Mouse (Mus musculus) adrenal gland, postnatal 4 days (tissue): ENCODE data around the gene Gm15557. TPM values are rescaled to one million over a fixed set of nuclear protein-coding genes. Genes with fewer than 3 reads are reported as not detected.
A peak's percentile ranks its signal among the peaks of the same experiment; 100 is the strongest.

Experiments
- DNase-seq, 2 experiments: peaks; one replicate each; pipeline ENCODE4 v3.0.0; 2021 to 2022; ENCODE audit warnings: low spot score in 2 of 2, mixed read lengths in 2 of 2
- total RNA-seq, 2 experiments: library from RNA; stranded (reverse); gene quantifications; 2 replicates each; pipeline ENCODE4 v1.2.3; 2021

Gene Gm15557
- total RNA-seq, 2 experiments from 2014 or later = not detected

DNA sequence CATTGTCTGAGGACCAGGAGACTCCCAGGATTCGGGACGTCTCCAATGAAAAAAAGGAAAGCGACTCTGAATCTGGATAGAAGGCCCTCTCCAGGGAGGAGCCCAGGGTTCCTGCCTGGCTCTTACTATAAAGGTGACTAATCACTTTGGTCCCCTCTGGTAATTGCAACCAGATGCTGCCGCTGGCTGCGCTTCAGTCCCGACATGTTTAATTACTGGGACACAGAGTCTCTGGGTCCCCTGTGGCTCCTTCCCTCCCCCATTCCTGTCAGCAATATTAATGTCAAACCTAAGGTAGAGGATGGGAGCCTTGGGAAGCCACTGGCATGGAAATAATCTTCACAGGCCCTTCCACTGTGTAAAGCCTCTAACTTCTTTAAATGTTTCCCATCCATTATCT is 8.8 kb downstream of the Gm15557 start:
- DNase-seq = no peak

DNA sequence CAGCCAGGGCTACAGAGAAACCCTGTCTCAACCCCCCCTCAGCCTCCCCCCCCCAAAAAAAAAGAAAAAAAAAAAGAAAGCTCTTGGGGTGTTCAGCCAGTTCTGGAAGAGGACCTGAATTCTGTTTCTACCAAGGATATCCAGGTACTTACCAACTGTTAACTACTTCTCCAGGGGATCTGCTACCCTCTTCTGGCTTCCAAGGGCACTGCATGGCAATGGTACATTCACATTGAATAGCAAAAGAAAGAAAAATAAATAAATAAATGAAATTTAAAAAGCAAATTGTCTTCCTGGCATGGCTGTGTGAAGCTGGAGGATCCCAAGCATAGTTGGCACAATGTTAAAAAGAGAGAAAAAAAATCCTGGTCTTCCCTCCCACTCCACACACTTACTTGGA is 11.5 kb downstream of the Gm15557 start:
- peak in 1 of 2 experiments; percentile 28 for DNase-seq

- peak; percentile 80 to 84 for DNase-seq
These were observed 15.9 kb downstream of the Gm15557 start, which contains the start of gene Cep250 for GRCm38 (mm10) chr2:155956134-155957059. Gene Cep250 (plus strand): TSS chr2:155956458.

DNA sequence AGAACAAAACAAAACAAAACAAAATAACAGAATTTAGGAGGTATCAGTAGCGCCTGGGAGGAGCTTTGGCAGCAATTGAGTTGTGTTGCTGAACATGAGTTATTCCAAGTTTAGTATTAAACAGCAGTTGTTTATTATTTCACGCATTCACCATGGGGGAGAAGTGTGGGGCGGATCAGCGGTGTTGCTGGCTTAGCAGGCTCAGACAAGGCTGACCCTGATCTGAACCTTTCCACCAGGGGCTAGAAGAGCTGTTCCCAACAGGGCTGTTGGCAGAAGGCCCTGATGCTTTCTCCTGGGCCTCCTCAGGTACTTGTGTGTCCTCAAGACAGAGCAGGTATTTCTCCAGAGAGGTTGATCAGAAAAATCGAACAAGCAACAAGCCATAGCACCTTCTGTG is 19.5 kb downstream of the Gm15557 start:
- DNase-seq = no peak

- no peak for DNase-seq
These were observed 21.3 kb downstream of the Gm15557 start for GRCm38 (mm10) chr2:155961862-155962261.

- DNase-seq = no peak
These were observed 22.5 kb downstream of the Gm15557 start for GRCm38 (mm10) chr2:155962991-155963390.

- DNase-seq = no peak
These were observed 32.8 kb downstream of the Gm15557 start for GRCm38 (mm10) chr2:155973348-155973747.

GRCm38 (mm10) chr2:155974087-155974731 is 33.7 kb downstream of the Gm15557 start:
- DNase-seq = no peak

GRCm38 (mm10) chr2:155979328-155979991 is 38.9 kb downstream of the Gm15557 start:
- no peak for DNase-seq

- no peak for DNase-seq
These were observed 45.2 kb downstream of the Gm15557 start for GRCm38 (mm10) chr2:155985776-155986175.

GRCm38 (mm10) chr2:155987131-155987530 is 46.6 kb downstream of the Gm15557 start:
- no peak for DNase-seq

GRCm38 (mm10) chr2:155989085-155989484 is 48.6 kb downstream of the Gm15557 start:
- no peak for DNase-seq

- no peak for DNase-seq
These were observed 50.6 kb downstream of the Gm15557 start for GRCm38 (mm10) chr2:155991151-155991550.

DNA sequence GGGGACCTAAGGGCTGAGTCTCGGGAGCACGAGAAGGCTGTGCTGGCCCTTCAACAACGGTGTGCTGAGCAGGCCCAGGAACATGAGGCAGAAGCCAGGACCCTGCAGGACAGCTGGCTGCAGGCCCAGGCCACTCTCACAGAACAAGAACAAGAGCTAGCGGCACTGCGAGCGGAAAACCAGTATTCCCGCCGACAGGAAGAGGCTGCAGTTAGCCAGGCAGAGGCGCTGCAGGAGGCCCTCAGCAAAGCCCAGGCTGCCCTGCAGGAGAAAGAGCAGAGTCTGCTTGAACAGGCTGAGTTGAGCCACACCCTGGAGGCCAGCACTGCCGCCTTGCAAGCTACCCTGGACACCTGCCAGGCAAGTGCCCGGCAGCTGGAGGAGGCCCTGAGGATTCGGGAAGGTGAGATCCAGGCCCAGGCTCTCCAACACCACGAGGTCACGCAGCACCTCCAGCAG is 51.4 kb downstream of the Gm15557 start:
- no peak for DNase-seq

Other genes with a start within 250 kb of the Gm15557 start
- 100 to 1,000 TPM; 129 to 141 TPM for gene Trpc4ap, start 248.3 kb upstream of the Gm15557 start, total RNA-seq
- 10 to 100 TPM; 42.0 to 43.8 TPM for gene Edem2, start 211.3 kb upstream of the Gm15557 start, total RNA-seq
- not detected for gene Gm17581, start 204.9 kb upstream of the Gm15557 start, total RNA-seq
- gene Procr, start 189.6 kb upstream of the Gm15557 start, total RNA-seq = 10 to 100 TPM; 30.2 to 32.7 TPM
- gene Mmp24, start 165.4 kb upstream of the Gm15557 start, total RNA-seq = 1 to 10 TPM; 5.3 to 6.9 TPM
- gene BC029722, start 121.3 kb upstream of the Gm15557 start, total RNA-seq = 10 to 100 TPM; 72.5 to 72.6 TPM
- 100 to 1,000 TPM; 137 to 148 TPM for gene Eif6, start 113.8 kb upstream of the Gm15557 start, total RNA-seq
- gene Fam83c, start 105.9 kb upstream of the Gm15557 start, total RNA-seq = not detected
- gene Uqcc1, start 10.4 kb upstream of the Gm15557 start, total RNA-seq = 100 to 1,000 TPM in 1 of 2 experiments, 10 to 100 TPM in 1; 92.3 to 106 TPM
- 1 to 10 TPM in 1 of 2 experiments, under 1 TPM in 1; 0.64 to 1.1 TPM for gene Gdf5, start 4.6 kb downstream of the Gm15557 start, total RNA-seq
- gene Cep250, start 15.7 kb downstream of the Gm15557 start, total RNA-seq = 10 to 100 TPM; 26.8 to 29.9 TPM
- 1 to 10 TPM; 2.8 to 3.9 TPM for gene 6430550D23Rik, start 67.2 kb downstream of the Gm15557 start, total RNA-seq
- gene Ergic3, start 67.3 kb downstream of the Gm15557 start, total RNA-seq = 100 to 1,000 TPM; 224 to 225 TPM
- gene Fer1l4, start 112.2 kb downstream of the Gm15557 start, total RNA-seq = not detected
- 1 to 10 TPM; 3.2 to 5.8 TPM for gene Spag4, start 124.4 kb downstream of the Gm15557 start, total RNA-seq
- 10 to 100 TPM; 25.5 to 27.7 TPM for gene Cpne1, start 171.2 kb downstream of the Gm15557 start, total RNA-seq
- gene Rbm12, start 171.2 kb downstream of the Gm15557 start, total RNA-seq = 10 to 100 TPM; 45.5 to 49.1 TPM
- gene Gm28036, start 186.4 kb downstream of the Gm15557 start, total RNA-seq = 10 to 100 TPM; 36.7 to 44.4 TPM
- 100 to 1,000 TPM; 255 to 270 TPM for gene Romo1, start 203.3 kb downstream of the Gm15557 start, total RNA-seq
- gene Nfs1, start 203.5 kb downstream of the Gm15557 start, total RNA-seq = 10 to 100 TPM; 67.9 to 74.5 TPM
- gene Rbm39, start 239.5 kb downstream of the Gm15557 start, total RNA-seq = 100 to 1,000 TPM; 525 to 551 TPM